Mouse (Mus musculus) megakaryocyte progenitor cell, adult 5-6 weeks (primary cell): Measurements from ENCODE around the gene Prkaca. TPM values are rescaled to one million over a fixed set of nuclear protein-coding genes. Genes with fewer than 3 reads are reported as not detected.
"Not testable (repeated sequence)": the region's sequence is repeated elsewhere in the genome, so short reads cannot be mapped to it uniquely, and the experiment has no call there.

ENCODE experiments used
- ATAC-seq: replicated peaks from 2 replicates; pipeline ENCODE4 v1.8.0; 2016; ENCODE audit warnings: mild to moderate bottlenecking, moderate TSS enrichment, inconsistent platforms; ENCODE audit not compliant: poor library complexity
- total RNA-seq, 2 experiments: library from RNA; stranded (forward) in 1 of 2; stranded (reverse) in 1 of 2; fragments of 157-497, 149-512 nt in 1 of 2; fragments of 200-1000 nt in 1 of 2; gene quantifications; 2 replicates each; pipeline versions ENCODE4 v1.2.3 to v1.2.4; 2015 to 2017

The Prkaca gene
- total RNA-seq, 2 experiments from 2014 or later, result 24.0 to 24.8 TPM

- ATAC-seq, result no peak
Measured at GRCm38 (mm10) chr8:84001281-84002000, 28.6 kb downstream of the Prkaca start, which contains the start of gene 1700067K01Rik. Gene 1700067K01Rik (plus strand): TSS chr8:84001502.

GRCm38 (mm10) chr8:84002957-84003611 is 30.3 kb downstream of the Prkaca start:
- no peak for ATAC-seq

GRCm38 (mm10) chr8:84003612-84004246 is 30.9 kb downstream of the Prkaca start:
- ATAC-seq, result no peak

GRCm38 (mm10) chr8:84004533-84005201 is 31.9 kb downstream of the Prkaca start:
- peak; percentile 99 for ATAC-seq

GRCm38 (mm10) chr8:84005502-84005901 is 32.7 kb downstream of the Prkaca start:
- not testable (repeated sequence) for ATAC-seq

GRCm38 (mm10) chr8:84008362-84008761 is 35.6 kb downstream of the Prkaca start:
- ATAC-seq, result no peak

GRCm38 (mm10) chr8:84009876-84010275 is 37.1 kb downstream of the Prkaca start:
- ATAC-seq, result peak; percentile 80

GRCm38 (mm10) chr8:84010625-84011611 is 38.1 kb downstream of the Prkaca start:
- ATAC-seq, result peak; percentile 75

- peak; percentile 36 for ATAC-seq
Measured at GRCm38 (mm10) chr8:84011705-84012498, 39.1 kb downstream of the Prkaca start, which contains the start of gene 2210011C24Rik. Gene 2210011C24Rik (minus strand): TSS chr8:84012171.

GRCm38 (mm10) chr8:84012499-84013165 is 39.8 kb downstream of the Prkaca start:
- 0 out of 2 replicates have a peak, but pooled peaks have one; percentile 5 for ATAC-seq

GRCm38 (mm10) chr8:84015833-84016232 is 43.0 kb downstream of the Prkaca start:
- no peak for ATAC-seq

- ATAC-seq, result 0 out of 2 replicates have a peak, but pooled peaks have one; percentile 16
Measured at GRCm38 (mm10) chr8:84019738-84020137, 46.9 kb downstream of the Prkaca start.

- no peak for ATAC-seq
Measured at GRCm38 (mm10) chr8:84021096-84021495, 48.3 kb downstream of the Prkaca start, which contains the start of gene Palm3. Gene Palm3 (plus strand): TSS chr8:84021471.

GRCm38 (mm10) chr8:84021569-84021968 is 48.8 kb downstream of the Prkaca start:
- no peak for ATAC-seq

- no peak for ATAC-seq
Measured at GRCm38 (mm10) chr8:84023085-84023484, 50.3 kb downstream of the Prkaca start.

GRCm38 (mm10) chr8:84023631-84024030 is 50.8 kb downstream of the Prkaca start:
- no peak for ATAC-seq

- peak; percentile 56 for ATAC-seq
Measured at GRCm38 (mm10) chr8:84024171-84024570, 51.4 kb downstream of the Prkaca start.

- peak; percentile 61 for ATAC-seq
Measured at GRCm38 (mm10) chr8:84025863-84026262, 53.1 kb downstream of the Prkaca start.
